Mouse (Mus musculus): ENCODE data around the gene Fam162b. TPM values are rescaled to one million over a fixed set of nuclear protein-coding genes. Genes with fewer than 3 reads are reported as not detected.
A peak's percentile ranks its signal among the peaks of the same experiment; 100 is the strongest.

The Fam162b gene
- polyA plus RNA-seq, 1 experiment from 2014 or later: 50.3 TPM

GRCm38 (mm10) chr10:51553348-51554123 is 36.8 kb downstream of the Fam162b start:
- Histone ChIP-seq H3K36me3 (ENCODE audit: control insufficient read depth, insufficient read depth, low read length) (no peaks in the 10 kb centered on the region), H3K9ac (ENCODE audit: low read length) (peak overlapping the region; percentile 65), H3K27me3 (ENCODE audit: control insufficient read depth, insufficient read depth, low read depth, low read length) (no peaks in the 10 kb centered on the region), H3K27ac (ENCODE audit: low read length) (no peak overlapping the region), H3K4me1 (replicated peaks; ENCODE audit: control insufficient read depth, insufficient read depth, low read length) (no peaks in the 10 kb centered on the region), H3K9me3 (ENCODE audit: control insufficient read depth, low read length) (no peaks in the 10 kb centered on the region), H3K4me3 (ENCODE audit: low read length) (peak overlapping the region; percentile 50), H3K4me2 (ENCODE audit: low read depth, low read length) (peak overlapping the region; percentile 96)
- under 1% methylated on average over 16 of the region's 16 CpGs for WGBS
- ATAC-seq (ENCODE audit: low read depth): peak; percentile 84

Other genes with a start within 250 kb of the Fam162b start
- gene Gm49339, start 109.9 kb downstream of the Fam162b start, polyA plus RNA-seq (2015; fragmentation: Nextera tagmentation; extraction: Ambion mirVana): 0.34 and 1.5 TPM in 2 replicates
- 1.1 and 1.3 TPM in 2 replicates for gene Lilr4b, start 109.9 kb downstream of the Fam162b start, polyA plus RNA-seq (2015; fragmentation: Nextera tagmentation; extraction: Ambion mirVana)
- gene Lilrb4a, start 99.6 kb downstream of the Fam162b start, polyA plus RNA-seq (2015; fragmentation: Nextera tagmentation; extraction: Ambion mirVana): 9.5 and 11.1 TPM in 2 replicates
- 3.2 and 3.4 TPM in 2 replicates for gene Gprc6a, start 40.9 kb upstream of the Fam162b start, polyA plus RNA-seq (2015; fragmentation: Nextera tagmentation; extraction: Ambion mirVana)
- 0.08 TPM in 1 of 2 replicates, not detected in the other for gene Rfx6, start 87.2 kb upstream of the Fam162b start, polyA plus RNA-seq (2015; fragmentation: Nextera tagmentation; extraction: Ambion mirVana)

All from lung, embryonic 16.5 days (tissue).